Mouse (Mus musculus) heart, postnatal 0 days (tissue): ENCODE measurements at regions not wholly inside any gene's neighbourhood (a gene's known extent, or its start where the extent isn't known, plus 50 kb on each side); places are given as distances from the start of the nearest gene placed in this dataset.
"Not testable (repeated sequence)": the region's sequence is repeated elsewhere in the genome, so short reads cannot be mapped to it uniquely, and the experiment has no call there.

Experiments
- ATAC-seq: fragments of 200-750 bp; cut with Nextera tagmentation; 2 replicates; pipeline ENCODE4 v1.8.0; 2017; ENCODE audit warnings: low read depth, moderate number of reproducible peaks, moderate library complexity; ENCODE audit not compliant: insufficient read depth
- DNase-seq: peaks from one replicate; pipeline ENCODE4 v3.0.0-alpha.2; 2016; ENCODE audit warnings: low spot score
- H3K27ac ChIP-seq: fragments of 300-500 bp; sonication (generic); 2 replicates; pipeline ENCODE4 v1.5.1; 2014; ENCODE audit warnings: low read depth, mild to moderate bottlenecking
- H3K27me3 ChIP-seq: fragments of 300-500 bp; sonication (generic); 2 replicates; pipeline ENCODE4 v1.6.1; 2014; ENCODE audit warnings: low read length, mixed read lengths; ENCODE audit not compliant: control insufficient read depth, insufficient read depth
- H3K36me3 ChIP-seq: fragments of 300-500 bp; sonication (generic); replicated peaks from 2 replicates; pipeline ENCODE4 v1.6.1; 2014; ENCODE audit warnings: low read length, mixed read lengths; ENCODE audit not compliant: control insufficient read depth, insufficient read depth
- H3K4me1 ChIP-seq: fragments of 300-500 bp; sonication (generic); 2 replicates; pipeline ENCODE4 v1.6.1; 2014; ENCODE audit warnings: antibody characterized with exemption; ENCODE audit not compliant: control insufficient read depth, insufficient read depth
- H3K4me2 ChIP-seq: fragments of 300-500 bp; sonication (generic); 2 replicates; pipeline ENCODE4 v1.6.1; 2014; ENCODE audit warnings: low read depth, mild to moderate bottlenecking, low read length, moderate library complexity
- H3K4me3 ChIP-seq: fragments of 300-500 bp; sonication (generic); 2 replicates; pipeline ENCODE4 v1.5.1; 2014; ENCODE audit warnings: low read depth, low read length
- H3K9ac ChIP-seq: fragments of 300-500 bp; sonication (generic); replicated peaks from 2 replicates; pipeline ENCODE4 v1.6.1; 2014; ENCODE audit warnings: low read depth, low read length, mixed read lengths
- H3K9me3 ChIP-seq: fragments of 300-500 bp; sonication (generic); replicated peaks from 2 replicates; pipeline ENCODE4 v1.6.1; 2016; ENCODE audit warnings: low read length; ENCODE audit not compliant: control insufficient read depth
- CTCF ChIP-seq: IDR thresholded peaks from 2 replicates; pipeline ENCODE4 v1.5.1; 2016; ENCODE audit warnings: antibody characterized with exemption, control low read depth, low read depth
- EP300 ChIP-seq: IDR thresholded peaks from 2 replicates; pipeline ENCODE4 v1.6.1; 2016; ENCODE audit warnings: antibody characterized with exemption, low read depth
- WGBS: fragments of 180-500 bp; shearing (Covaris S2); extraction: QIAGEN DNeasy Blood & Tissue Kit; methylation state at CpG from one replicate; pipeline ENCODE4 v1.1.7; 2014; 5-methylcytosine and 5-hydroxymethylcytosine counted together

- Histone ChIP-seq H3K9me3 (peaks cover 17% of the 10 kb centered on the region), H3K9ac (no peak overlapping the region), H3K4me3 (peak overlapping the region; percentile 12), H3K4me2 (peak overlapping the region; percentile 19), H3K27me3 (no peaks in the 10 kb centered on the region), H3K36me3 (no peaks in the 10 kb centered on the region), H3K4me1 (no peaks in the 10 kb centered on the region), H3K27ac (no peak overlapping the region)
- 36% methylated on average over 33 of the region's 33 CpGs for WGBS
- ATAC-seq (peak; percentile 70), DNase-seq (no peak)
- TF ChIP-seq EP300: no peak
- no peak for TF ChIP-seq CTCF
Observed at GRCm38 (mm10) chr6:3182889-3183818, 216.2 kb downstream of the Samd9l start.

DNA sequence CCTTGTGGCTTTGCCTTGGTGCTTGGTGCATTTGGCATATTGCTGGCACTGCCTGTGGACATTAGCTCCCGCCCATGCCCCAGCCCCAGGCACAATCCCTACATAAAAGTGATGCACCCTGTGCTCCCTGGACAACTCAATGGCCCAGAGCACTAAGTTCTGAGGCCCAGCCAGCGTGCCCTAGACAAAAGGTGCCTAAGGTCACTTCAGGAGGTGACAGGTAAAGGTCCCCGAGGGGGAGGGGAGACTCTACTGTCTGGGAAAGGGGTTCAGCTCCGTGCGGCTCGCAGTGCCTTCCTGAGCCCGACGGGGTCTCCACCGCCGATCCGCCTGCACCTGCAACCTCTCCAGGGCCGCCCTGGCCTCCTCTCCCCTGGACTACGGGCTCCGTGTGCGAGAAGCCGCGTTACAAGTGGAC is 216.9 kb downstream of the Samd9l start:
- H3K27ac ChIP-seq, H3K36me3 ChIP-seq, H3K9ac ChIP-seq, H3K27me3 ChIP-seq, H3K4me3 ChIP-seq, DNase-seq, H3K4me1 ChIP-seq: not testable (repeated sequence)
- ATAC-seq: peak; percentile 25; the same call in 1 of the 2 replicates
- Histone ChIP-seq H3K4me2 (peak overlapping the region; percentile 19; the same call in 1 of the 2 replicates), H3K9me3 (peaks cover 17% of the 10 kb centered on the region)
- 32% methylated on average over 17 of the region's 17 CpGs for WGBS

DNA sequence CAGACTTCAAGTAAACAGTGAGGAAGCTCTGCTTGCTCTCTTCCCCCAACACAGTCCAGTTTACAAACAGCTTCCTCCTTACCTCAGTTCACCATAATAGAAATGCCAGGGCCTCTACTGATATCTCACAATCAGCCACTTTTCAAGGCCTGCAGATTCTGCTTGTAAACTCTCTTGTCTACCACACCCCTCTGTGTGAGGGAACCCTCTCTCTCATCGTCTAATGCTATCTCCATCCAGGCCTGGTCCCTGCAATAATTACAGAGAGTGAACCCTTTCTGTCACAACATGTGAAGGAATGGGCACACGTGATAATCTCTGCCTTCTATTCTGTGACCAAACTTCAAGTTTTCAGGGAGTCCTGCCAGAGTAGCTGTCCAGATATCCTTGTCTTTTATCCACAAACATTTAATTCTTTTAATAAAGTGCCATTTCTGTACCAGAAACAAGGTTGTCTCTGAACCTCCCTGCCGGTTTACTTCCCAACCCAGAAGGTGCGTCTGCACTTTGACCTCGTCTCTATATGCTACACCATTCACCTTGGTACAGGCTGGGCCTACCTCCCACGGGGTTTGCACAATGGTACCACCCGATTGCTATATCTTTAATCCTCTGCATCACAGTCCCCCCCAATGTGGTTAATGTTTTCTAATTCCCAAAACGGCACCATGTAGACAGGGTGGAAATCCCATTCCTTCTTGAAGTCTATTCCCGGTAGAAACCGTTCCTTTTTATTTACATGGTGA is 219.6 kb downstream of the Samd9l start:
- H3K4me2 ChIP-seq, ATAC-seq, H3K4me1 ChIP-seq, DNase-seq, H3K4me3 ChIP-seq, H3K27ac ChIP-seq, H3K9ac ChIP-seq, H3K27me3 ChIP-seq, H3K36me3 ChIP-seq: not testable (repeated sequence)
- H3K9me3 ChIP-seq: peaks cover 17% of the 10 kb centered on the region
- WGBS: 72% methylated on average over 7 of the region's 10 CpGs

DNA sequence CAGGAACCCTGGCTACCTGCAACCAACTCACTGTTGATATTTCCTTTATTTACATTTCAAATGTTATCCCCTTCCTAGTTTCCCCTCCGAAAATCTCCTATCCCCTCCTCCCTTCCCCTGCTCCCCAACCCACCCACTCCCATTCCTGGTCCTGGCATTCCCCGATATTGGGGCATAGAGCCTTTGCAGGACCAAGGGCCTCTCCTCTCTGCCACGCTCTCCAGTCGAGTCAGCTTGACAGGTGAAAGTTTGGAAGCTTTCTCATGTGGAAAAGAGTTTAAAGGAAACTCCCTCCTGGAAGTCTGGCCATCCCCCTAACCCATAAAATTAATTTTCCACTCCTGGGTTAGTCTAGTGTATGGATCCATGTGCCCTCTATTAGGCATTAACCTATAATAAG is 229.9 kb downstream of the Samd9l start:
- not testable (repeated sequence) for H3K4me3 ChIP-seq, H3K4me1 ChIP-seq, ATAC-seq, H3K9ac ChIP-seq, H3K27me3 ChIP-seq, H3K4me2 ChIP-seq, DNase-seq, H3K36me3 ChIP-seq, H3K27ac ChIP-seq, H3K9me3 ChIP-seq
- WGBS: 40% methylated on average over 3 of the region's 4 CpGs

DNA sequence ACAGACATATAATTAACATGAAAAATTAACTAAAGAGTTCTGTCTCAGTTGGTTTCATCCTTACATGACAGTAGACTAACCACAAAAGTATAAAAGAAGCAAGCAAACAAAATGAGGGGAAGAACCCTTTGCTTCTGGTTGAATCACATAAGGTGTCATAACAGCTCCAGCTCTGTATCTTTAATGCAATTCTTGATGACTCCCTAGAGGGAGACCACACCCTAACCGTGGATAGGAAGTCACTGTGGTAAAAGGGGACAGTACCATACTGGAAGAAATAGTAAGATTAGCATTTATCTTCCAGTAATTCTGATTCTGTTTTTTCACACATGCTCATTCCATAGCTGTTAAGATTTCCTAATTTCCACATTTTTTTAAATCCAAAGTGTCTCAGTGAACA is 233.2 kb downstream of the Samd9l start:
- not testable (repeated sequence) for H3K27me3 ChIP-seq, ATAC-seq, H3K4me1 ChIP-seq, H3K27ac ChIP-seq, DNase-seq, H3K9ac ChIP-seq, H3K9me3 ChIP-seq, H3K4me2 ChIP-seq, H3K4me3 ChIP-seq, H3K36me3 ChIP-seq
- WGBS: 0% methylated on average over 1 of the region's 1 CpGs

DNA sequence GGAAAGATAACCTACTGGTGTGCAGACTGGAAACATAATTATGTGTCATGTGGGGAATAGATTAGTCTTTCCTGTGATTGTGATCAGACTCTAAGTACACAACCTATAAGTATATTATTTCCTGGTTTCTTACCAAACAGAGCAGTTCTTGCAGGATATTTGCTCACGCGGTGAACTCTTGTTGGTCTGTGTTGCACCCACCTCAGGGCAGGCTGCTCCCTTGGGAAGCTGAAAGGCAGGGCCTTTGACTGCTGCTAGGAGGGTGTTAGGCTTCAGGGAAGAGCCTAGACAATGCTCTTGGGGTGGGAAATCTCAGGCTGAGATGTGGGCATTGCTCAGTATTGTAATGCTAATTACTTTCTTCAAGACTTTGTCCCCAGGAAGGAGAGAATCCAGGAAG is 247.5 kb downstream of the Samd9l start:
- not testable (repeated sequence) for H3K4me2 ChIP-seq, H3K4me1 ChIP-seq, H3K9me3 ChIP-seq, H3K4me3 ChIP-seq, ATAC-seq, H3K27ac ChIP-seq, H3K9ac ChIP-seq, H3K36me3 ChIP-seq, H3K27me3 ChIP-seq, DNase-seq
- 28% methylated on average over 2 of the region's 2 CpGs for WGBS

DNA sequence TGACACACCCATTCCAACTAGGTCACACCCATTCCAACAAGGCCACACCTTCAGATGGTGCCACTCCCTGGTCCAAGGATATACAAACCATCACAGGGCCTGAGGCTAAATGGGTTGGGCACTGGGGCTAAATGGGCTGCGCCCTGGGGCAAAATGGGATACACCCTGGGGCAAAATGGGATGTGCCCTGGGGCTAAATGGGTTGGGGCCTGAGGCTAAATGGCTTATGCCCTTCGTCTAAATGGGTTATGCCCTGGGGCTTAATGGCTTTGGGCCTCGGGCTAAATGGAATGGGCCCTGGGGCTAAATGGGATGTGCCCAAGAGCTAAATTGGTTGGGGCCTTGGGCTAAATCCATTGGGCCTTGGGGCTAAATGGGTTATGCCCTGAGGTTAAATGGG is 261.5 kb downstream of the Samd9l start:
- not testable (repeated sequence) for H3K9ac ChIP-seq, H3K4me1 ChIP-seq, H3K27me3 ChIP-seq, H3K36me3 ChIP-seq, H3K27ac ChIP-seq, DNase-seq, H3K4me3 ChIP-seq, H3K4me2 ChIP-seq, ATAC-seq
- 0 out of 2 replicates have a peak, but pooled peaks cover 13% of the 10 kb centered on the region for H3K9me3 ChIP-seq
- WGBS: 65% methylated on average over 3 of the region's 3 CpGs

- not testable (repeated sequence) for DNase-seq, H3K27ac ChIP-seq, H3K4me1 ChIP-seq, H3K27me3 ChIP-seq, H3K9ac ChIP-seq, H3K36me3 ChIP-seq, H3K4me2 ChIP-seq, ATAC-seq, H3K4me3 ChIP-seq
- WGBS: 69% methylated on average over 4 of the region's 4 CpGs
- H3K9me3 ChIP-seq: 0 out of 2 replicates have a peak, but pooled peaks cover 14% of the 10 kb centered on the region
Observed at GRCm38 (mm10) chr6:3133763-3134162, 265.6 kb downstream of the Samd9l start.
